Mouse (Mus musculus): ENCODE results near the gene Kcnn4.

DNA sequence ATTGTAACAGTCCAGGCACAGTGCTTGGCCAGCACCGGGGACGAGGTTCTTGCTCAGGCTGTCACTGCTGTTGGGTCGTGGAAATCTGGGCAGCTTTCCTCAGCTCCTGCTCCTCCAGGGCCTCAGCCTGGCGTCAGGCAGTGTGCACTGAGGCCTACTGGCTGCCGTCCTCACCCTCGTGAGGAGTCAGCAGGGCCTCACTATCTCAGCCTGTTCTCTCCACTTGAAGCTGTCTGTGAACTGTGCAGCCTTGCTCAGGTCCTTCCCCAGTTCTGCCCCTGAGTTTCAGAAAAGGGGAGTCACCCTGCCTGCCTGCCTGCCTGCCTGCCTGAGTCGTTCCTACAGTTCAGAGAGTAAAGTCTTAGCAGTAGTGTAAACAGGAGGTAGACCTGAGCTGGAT is 45.2 kb downstream of the Kcnn4 start:
- TF ChIP-seq CTCF (IDR thresholded peaks at IDR 0.05; ENCODE audit: insufficient read depth, low read length) (no peak), POLR2A (IDR thresholded peaks at IDR 0.05; ENCODE audit: borderline replicate concordance, extremely low read depth, low read depth, low read length) (no peak)
